Mouse (Mus musculus): ENCODE results near the gene Trpv1. TPM values are rescaled to one million over a fixed set of nuclear protein-coding genes. Genes with fewer than 3 reads are reported as not detected.

Trpv1 gene
- polyA plus RNA-seq, 2 experiments: not detected

- Histone ChIP-seq H3K9me3 (ENCODE audit: control insufficient read depth, low read length) (no peaks in the 10 kb centered on the region), H3K9ac (replicated peaks) (no peak overlapping the region), H3K4me3 (ENCODE audit: insufficient read depth in 1 of 2, low read depth in 2 of 2, low read length in 2 of 2) (no peak overlapping the region), H3K4me1 (replicated peaks; ENCODE audit: control insufficient read depth in 2 of 2, insufficient read depth in 2 of 2, low read length in 1 of 2) (no peaks in the 10 kb centered on the region), H3K4me2 (ENCODE audit: low read depth) (no peak overlapping the region), H3K27me3 (ENCODE audit: control insufficient read depth, insufficient read depth, low read length) (no peaks in the 10 kb centered on the region), H3K27ac (no peak overlapping the region), H3K36me3 (replicated peaks; ENCODE audit: control insufficient read depth, insufficient read depth, low read depth) (no peaks in the 10 kb centered on the region)
- WGBS (ENCODE audit: insufficient replicate concordance): 42% methylated on average over 2 of the region's 2 CpGs
- ATAC-seq (ENCODE audit: insufficient read depth) (no peak), DNase-seq (ENCODE audit: low read depth in 3 of 3, low spot score in 3 of 3) (no peak)
- TF ChIP-seq EP300 (IDR thresholded peaks at IDR 0.05; ENCODE audit: low read depth) (no peak), CTCF (IDR thresholded peaks at IDR 0.05; ENCODE audit: low read depth) (peak; percentile 38)
Measured at GRCm38 (mm10) chr11:73219671-73220070, 14.4 kb upstream of the Trpv1 start.

- H3K36me3 ChIP-seq (replicated peaks; ENCODE audit: control insufficient read depth, insufficient read depth, low read depth): no peaks in the 10 kb centered on the region
- H3K27ac ChIP-seq: no peak overlapping the region
- no peak overlapping the region for H3K9ac ChIP-seq (replicated peaks)
- no peaks in the 10 kb centered on the region for H3K9me3 ChIP-seq (ENCODE audit: control insufficient read depth, low read length)
- no peaks in the 10 kb centered on the region for H3K4me1 ChIP-seq (replicated peaks; ENCODE audit: control insufficient read depth in 2 of 2, insufficient read depth in 2 of 2, low read length in 1 of 2)
- no peaks in the 10 kb centered on the region for H3K27me3 ChIP-seq (ENCODE audit: control insufficient read depth, insufficient read depth, low read length)
- TF ChIP-seq CTCF (IDR thresholded peaks at IDR 0.05; ENCODE audit: low read depth) (no peak), EP300 (IDR thresholded peaks at IDR 0.05; ENCODE audit: low read depth) (no peak)
- no peak overlapping the region for H3K4me3 ChIP-seq (ENCODE audit: insufficient read depth in 1 of 2, low read depth in 2 of 2, low read length in 2 of 2)
- ATAC-seq (ENCODE audit: insufficient read depth) (no peak), DNase-seq (ENCODE audit: low read depth in 3 of 3, low spot score in 3 of 3) (no peak)
- no peak overlapping the region for H3K4me2 ChIP-seq (ENCODE audit: low read depth)
- 69% methylated on average over 1 of the region's 1 CpGs for WGBS (ENCODE audit: insufficient replicate concordance)
Measured at GRCm38 (mm10) chr11:73220651-73221050, 13.4 kb upstream of the Trpv1 start.

DNA sequence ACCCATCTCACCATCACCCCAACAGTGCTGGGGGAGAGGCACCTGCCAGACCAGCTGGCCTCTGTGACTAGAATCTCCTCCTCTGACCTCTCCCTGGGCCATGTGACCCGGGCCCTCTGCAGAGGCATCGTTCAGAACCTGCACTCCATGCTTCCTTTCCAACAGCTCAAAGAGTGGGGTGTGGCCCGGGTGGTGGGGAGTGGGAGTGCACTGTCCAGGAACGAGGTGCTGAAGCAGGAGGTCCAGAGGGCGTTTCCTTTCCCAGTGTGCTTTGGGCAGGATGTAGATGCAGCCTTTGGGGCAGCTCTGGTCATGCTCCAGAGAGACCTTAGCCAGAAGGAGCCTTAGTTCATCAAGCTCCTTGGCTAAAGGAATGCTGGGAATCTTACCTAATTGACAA is 11.2 kb upstream of the Trpv1 start:
- H3K4me1 ChIP-seq (replicated peaks; ENCODE audit: control insufficient read depth in 2 of 2, insufficient read depth in 2 of 2, low read length in 1 of 2): no peaks in the 10 kb centered on the region
- 25% methylated on average over 5 of the region's 5 CpGs for WGBS (ENCODE audit: insufficient replicate concordance)

GRCm38 (mm10) chr11:73223966-73224365 is 10.1 kb upstream of the Trpv1 start:
- Histone ChIP-seq H3K4me2 (ENCODE audit: low read depth) (no peak overlapping the region), H3K4me3 (ENCODE audit: insufficient read depth in 1 of 2, low read depth in 2 of 2, low read length in 2 of 2) (no peak overlapping the region), H3K27me3 (ENCODE audit: control insufficient read depth, insufficient read depth, low read length) (no peaks in the 10 kb centered on the region), H3K9ac (replicated peaks) (no peak overlapping the region), H3K36me3 (replicated peaks; ENCODE audit: control insufficient read depth, insufficient read depth, low read depth) (no peaks in the 10 kb centered on the region), H3K27ac (no peak overlapping the region), H3K9me3 (ENCODE audit: control insufficient read depth, low read length) (no peaks in the 10 kb centered on the region), H3K4me1 (replicated peaks; ENCODE audit: control insufficient read depth in 2 of 2, insufficient read depth in 2 of 2, low read length in 1 of 2) (no peaks in the 10 kb centered on the region)
- no peak for ATAC-seq (ENCODE audit: insufficient read depth)
- peak; percentile 62 for TF ChIP-seq CTCF (IDR thresholded peaks at IDR 0.05; ENCODE audit: low read depth)
- no peak for TF ChIP-seq EP300 (IDR thresholded peaks at IDR 0.05; ENCODE audit: low read depth)
- peak in 1 of 3 experiments; percentile 15 for DNase-seq (ENCODE audit: low read depth in 3 of 3, low spot score in 3 of 3)
- WGBS (ENCODE audit: insufficient replicate concordance): 50% methylated on average over 2 of the region's 2 CpGs

More for the DNA sequence above, 11.2 kb upstream of the Trpv1 start:
- no peak for DNase-seq (ENCODE audit: low read depth in 3 of 3, low spot score in 3 of 3)
- TF ChIP-seq EP300 (IDR thresholded peaks at IDR 0.05; ENCODE audit: low read depth) (no peak), CTCF (IDR thresholded peaks at IDR 0.05; ENCODE audit: low read depth) (no peak)
- Histone ChIP-seq H3K4me3 (ENCODE audit: insufficient read depth in 1 of 2, low read depth in 2 of 2, low read length in 2 of 2) (no peak overlapping the region), H3K9me3 (ENCODE audit: control insufficient read depth, low read length) (no peaks in the 10 kb centered on the region), H3K9ac (replicated peaks) (no peak overlapping the region), H3K27ac (no peak overlapping the region), H3K27me3 (ENCODE audit: control insufficient read depth, insufficient read depth, low read length) (no peaks in the 10 kb centered on the region), H3K4me2 (ENCODE audit: low read depth) (no peak overlapping the region), H3K36me3 (replicated peaks; ENCODE audit: control insufficient read depth, insufficient read depth, low read depth) (no peaks in the 10 kb centered on the region)
- ATAC-seq (ENCODE audit: insufficient read depth): no peak

DNA sequence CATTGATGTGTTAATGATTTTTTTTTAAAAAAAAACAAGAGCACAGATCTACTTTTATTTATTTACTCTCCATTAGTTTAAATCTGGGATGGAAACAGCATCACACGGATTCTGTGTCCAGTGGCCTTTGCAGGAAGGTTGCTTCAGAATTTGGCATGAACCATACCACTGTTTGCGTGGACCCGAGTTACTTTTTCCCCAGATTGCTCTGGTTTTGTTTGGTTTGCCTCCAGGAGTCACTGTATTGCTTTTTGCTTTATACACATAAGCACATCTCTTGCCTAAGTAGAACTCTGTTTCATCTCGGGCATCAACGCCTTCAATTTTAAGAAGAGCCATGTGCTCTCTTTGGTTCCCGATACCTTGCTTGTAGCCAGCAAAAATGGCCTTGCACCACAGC is 8.2 kb upstream of the Trpv1 start:
- Histone ChIP-seq H3K9ac (replicated peaks) (no peak overlapping the region), H3K27ac (no peak overlapping the region), H3K9me3 (ENCODE audit: control insufficient read depth, low read length) (no peaks in the 10 kb centered on the region), H3K27me3 (ENCODE audit: control insufficient read depth, insufficient read depth, low read length) (no peaks in the 10 kb centered on the region), H3K4me2 (ENCODE audit: low read depth) (no peak overlapping the region), H3K4me3 (ENCODE audit: insufficient read depth in 1 of 2, low read depth in 2 of 2, low read length in 2 of 2) (no peak overlapping the region), H3K4me1 (replicated peaks; ENCODE audit: control insufficient read depth in 2 of 2, insufficient read depth in 2 of 2, low read length in 1 of 2) (no peaks in the 10 kb centered on the region), H3K36me3 (replicated peaks; ENCODE audit: control insufficient read depth, insufficient read depth, low read depth) (no peaks in the 10 kb centered on the region)
- 68% methylated on average over 6 of the region's 6 CpGs for WGBS (ENCODE audit: insufficient replicate concordance)
- no peak for DNase-seq (ENCODE audit: low read depth in 3 of 3, low spot score in 3 of 3)
- ATAC-seq (ENCODE audit: insufficient read depth): no peak
- no peak for TF ChIP-seq EP300 (IDR thresholded peaks at IDR 0.05; ENCODE audit: low read depth)
- TF ChIP-seq CTCF (IDR thresholded peaks at IDR 0.05; ENCODE audit: low read depth): no peak

All from liver, embryonic 14.5 days (tissue).